8 mouse cellular contexts compared by ENCODE assay signal in the genomic region with DNA sequence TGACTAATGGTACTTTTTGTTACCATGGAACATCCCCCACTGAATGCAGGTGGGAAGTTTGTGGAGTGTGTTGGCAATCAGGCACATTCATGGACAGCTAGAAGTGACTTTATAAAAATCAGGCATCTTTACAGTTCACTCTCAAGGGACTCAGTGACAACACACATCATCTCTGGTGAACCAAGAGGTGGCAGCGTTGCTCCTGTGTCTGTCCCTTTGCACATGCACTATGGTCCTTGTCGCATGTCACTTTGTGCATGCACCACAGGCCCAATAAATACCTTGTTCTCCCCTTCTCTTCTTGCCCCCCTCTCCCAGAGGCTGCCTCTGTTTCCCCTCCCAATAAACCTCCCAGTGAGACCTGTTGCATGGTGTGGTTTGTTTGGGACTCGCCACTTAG.
DNase-seq lines count a peak whose midpoint lies in the region; ATAC-seq and TF ChIP-seq lines count a peak whose summit lies in the region.

No protein-coding gene starts in this region.

- TF ChIP-seq CTCF in intestine, postnatal 0 days (IDR thresholded peaks at IDR 0.05; ENCODE audit: low read depth), result peak; percentile 82
- TF ChIP-seq CTCF in midbrain, postnatal 0 days (IDR thresholded peaks at IDR 0.05), result peak; percentile 76

- H3K27me3 ChIP-seq in intestine, postnatal 0 days (replicated peaks; ENCODE audit: control insufficient read depth, insufficient read depth, low read length), result no peaks in the 10 kb centered on the region
- no peaks in the 10 kb centered on the region for H3K27me3 ChIP-seq in intestine, embryonic 15.5 days (replicated peaks)
- H3K27me3 ChIP-seq in midbrain, postnatal 0 days (ENCODE audit: insufficient read depth, low read length), result no peaks in the 10 kb centered on the region
- H3K27me3 ChIP-seq in midbrain, embryonic 13.5 days, result no peaks in the 10 kb centered on the region

- peak; percentile 60 to 61 for DNase-seq in cerebellum, postnatal 10 days
- no peak for DNase-seq in cerebellum, postnatal 4 days (ENCODE audit: low spot score in 2 of 2)
- peak; percentile 72 for DNase-seq in midbrain, postnatal 0 days (ENCODE audit: low spot score)
- DNase-seq in spleen, postnatal 4 days (ENCODE audit: low spot score in 2 of 2), result no peak

- H3K36me3 ChIP-seq in intestine, postnatal 0 days (ENCODE audit: control insufficient read depth, insufficient read depth), result peaks cover 10% of the 10 kb centered on the region; the same call in 1 of the 2 replicates
- H3K36me3 ChIP-seq in intestine, embryonic 15.5 days, result no peaks in the 10 kb centered on the region
- no peaks in the 10 kb centered on the region for H3K36me3 ChIP-seq in midbrain, postnatal 0 days (ENCODE audit: insufficient read depth, low read length)
- H3K36me3 ChIP-seq in midbrain, embryonic 13.5 days, result no peaks in the 10 kb centered on the region

- H3K27ac ChIP-seq in intestine, postnatal 0 days (ENCODE audit: low read depth, low read length), result no peak overlapping the region
- H3K27ac ChIP-seq in intestine, embryonic 15.5 days, result no peak overlapping the region
- no peak overlapping the region for H3K27ac ChIP-seq in midbrain, postnatal 0 days (ENCODE audit: low read depth, low read length)
- no peak overlapping the region for H3K27ac ChIP-seq in midbrain, embryonic 13.5 days

- H3K4me1 ChIP-seq in intestine, postnatal 0 days (replicated peaks; ENCODE audit: control insufficient read depth, insufficient read depth, low read length), result no peaks in the 10 kb centered on the region
- no peaks in the 10 kb centered on the region for H3K4me1 ChIP-seq in intestine, embryonic 15.5 days (replicated peaks)
- H3K4me1 ChIP-seq in midbrain, postnatal 0 days (ENCODE audit: insufficient read depth, low read length), result no peaks in the 10 kb centered on the region
- peaks cover 10% of the 10 kb centered on the region; the same call in 1 of the 2 replicates for H3K4me1 ChIP-seq in midbrain, embryonic 13.5 days (replicated peaks)

- WGBS in intestine, postnatal 0 days, result 64% methylated on average over 3 of the region's 3 CpGs
- 74% methylated on average over 3 of the region's 3 CpGs for WGBS in intestine, embryonic 15.5 days
- 56% methylated on average over 3 of the region's 3 CpGs for WGBS in midbrain, postnatal 0 days
- 63% methylated on average over 3 of the region's 3 CpGs for WGBS in midbrain, embryonic 13.5 days

- no peak overlapping the region for H3K9ac ChIP-seq in intestine, postnatal 0 days (ENCODE audit: low read depth, low read length)
- H3K9ac ChIP-seq in intestine, embryonic 15.5 days, result no peak overlapping the region
- H3K9ac ChIP-seq in midbrain, postnatal 0 days (replicated peaks; ENCODE audit: low read length, poor library complexity, severe bottlenecking), result no peak overlapping the region
- no peak overlapping the region for H3K9ac ChIP-seq in midbrain, embryonic 13.5 days (replicated peaks)

- H3K4me3 ChIP-seq in intestine, postnatal 0 days (ENCODE audit: low read depth, low read length), result no peak overlapping the region
- H3K4me3 ChIP-seq in intestine, embryonic 15.5 days (replicated peaks), result no peak overlapping the region
- H3K4me3 ChIP-seq in midbrain, postnatal 0 days (ENCODE audit: low read depth, low read length), result no peak overlapping the region
- H3K4me3 ChIP-seq in midbrain, embryonic 13.5 days (replicated peaks), result no peak overlapping the region

- H3K9me3 ChIP-seq in intestine, postnatal 0 days (ENCODE audit: control insufficient read depth), result no peaks in the 10 kb centered on the region
- no peaks in the 10 kb centered on the region for H3K9me3 ChIP-seq in intestine, embryonic 15.5 days
- H3K9me3 ChIP-seq in midbrain, postnatal 0 days (ENCODE audit: low read length), result no peaks in the 10 kb centered on the region
- H3K9me3 ChIP-seq in midbrain, embryonic 13.5 days, result no peaks in the 10 kb centered on the region

- no peak overlapping the region for H3K4me2 ChIP-seq in intestine, postnatal 0 days (replicated peaks; ENCODE audit: low read depth)
- H3K4me2 ChIP-seq in intestine, embryonic 15.5 days (replicated peaks), result no peak overlapping the region
- H3K4me2 ChIP-seq in midbrain, postnatal 0 days (ENCODE audit: low read depth, low read length, poor library complexity, severe bottlenecking), result no peak overlapping the region
- H3K4me2 ChIP-seq in midbrain, embryonic 13.5 days (replicated peaks), result no peak overlapping the region

- ATAC-seq in intestine, postnatal 0 days, result no peak
- ATAC-seq in intestine, embryonic 15.5 days, result no peak
- ATAC-seq in midbrain, postnatal 0 days (ENCODE audit: low FRiP score), result no peak
- no peak for ATAC-seq in midbrain, embryonic 13.5 days
- ATAC-seq in megakaryocyte progenitor cell, adult 5-6 weeks (replicated peaks; ENCODE audit: poor library complexity), result peak; percentile 57

Comparison
In these comparisons a context has a peak if more than half of its experiments do, and no peak if none do; other contexts are left out.
1. DNase-seq: peak in cerebellum, postnatal 10 days (2 of 2) and midbrain, postnatal 0 days (single experiment); none in cerebellum, postnatal 4 days (0 of 2) and spleen, postnatal 4 days (0 of 2).